34 mouse cellular contexts compared by ENCODE assay signal in the genomic region with DNA sequence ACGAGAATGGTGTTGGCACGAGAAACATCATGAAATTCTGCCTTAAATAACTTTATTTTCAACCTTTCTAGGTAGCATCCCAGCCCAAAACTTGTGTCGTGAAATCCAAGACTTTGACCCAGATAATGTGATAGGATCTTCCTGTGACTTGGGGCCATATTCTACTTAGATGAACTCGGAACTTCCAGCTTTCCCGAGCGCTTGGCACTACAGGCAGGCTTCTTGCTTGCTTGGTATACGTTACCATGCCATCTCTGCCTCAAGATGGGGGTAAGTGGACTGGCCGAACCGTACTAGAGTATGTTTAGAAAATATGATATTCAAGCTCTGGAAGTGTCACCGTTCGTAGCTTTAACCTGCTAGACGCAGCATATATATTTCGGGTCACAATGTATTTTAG. TPM values are rescaled to one million over a fixed set of nuclear protein-coding genes. Genes with fewer than 3 reads are reported as not detected.
"Had no signal": no experiment of that assay in that cellular context is flagged by ENCODE, and none has a peak within 500 bp of the region (broad histone marks: within the 10 kb centered on the region; RNA-seq: fewer than 3 reads in every experiment).

No protein-coding gene starts in this region.

- DNase-seq: left cerebral cortex, postnatal 4 days; liver; liver, embryonic 13.5 days; liver, postnatal 0 days; lung, adult 18-20 months; lung, adult 2 months; lung, embryonic 14.5 days; lung, postnatal 10 days; lung, postnatal 14 days; lung, postnatal 36 days; lung, postnatal 4 days; midbrain, embryonic 14.5 days had no signal

- H3K27ac ChIP-seq: limb, embryonic 10.5 days; limb, embryonic 12.5 days; limb, embryonic 13.5 days; limb, embryonic 15.5 days; liver, embryonic 12.5 days; liver, embryonic 13.5 days; liver, embryonic 14.5 days; liver, embryonic 15.5 days; lung, embryonic 15.5 days; macrophage; midbrain, embryonic 10.5 days; midbrain, embryonic 12.5 days; midbrain, embryonic 13.5 days; midbrain, embryonic 15.5 days; neural tube, embryonic 12.5 days had no signal

- H3K4me2 ChIP-seq: limb, embryonic 12.5 days; limb, embryonic 13.5 days; limb, embryonic 15.5 days; liver, embryonic 11.5 days; liver, embryonic 12.5 days; liver, embryonic 13.5 days; liver, embryonic 15.5 days; lung, embryonic 14.5 days; lung, embryonic 15.5 days; midbrain, embryonic 11.5 days; midbrain, embryonic 12.5 days; midbrain, embryonic 13.5 days; midbrain, embryonic 15.5 days; neural tube, embryonic 12.5 days had no signal

- H3K4me3 ChIP-seq: limb, embryonic 10.5 days; limb, embryonic 12.5 days; limb, embryonic 13.5 days; limb, embryonic 15.5 days; liver, embryonic 12.5 days; liver, embryonic 13.5 days; liver, embryonic 15.5 days; lung, embryonic 15.5 days; megakaryocyte, embryonic 14.5 days; midbrain, embryonic 10.5 days; midbrain, embryonic 12.5 days; midbrain, embryonic 13.5 days; midbrain, embryonic 15.5 days; myocyte; neural tube, embryonic 12.5 days had no signal

- H3K9me3 ChIP-seq: limb, embryonic 10.5 days; limb, embryonic 12.5 days; limb, embryonic 15.5 days; liver, embryonic 12.5 days; liver, embryonic 13.5 days; liver, embryonic 15.5 days; lung, embryonic 15.5 days; midbrain, embryonic 10.5 days; midbrain, embryonic 12.5 days; midbrain, embryonic 13.5 days; midbrain, embryonic 15.5 days; neural tube, embryonic 12.5 days had no signal

- ATAC-seq: liver, embryonic 12.5 days; liver, postnatal 0 days; lung, postnatal 0 days; midbrain, embryonic 13.5 days; midbrain, embryonic 15.5 days; midbrain, embryonic 16.5 days had no signal

- H3K4me1 ChIP-seq: limb, embryonic 10.5 days; limb, embryonic 12.5 days; limb, embryonic 13.5 days; limb, embryonic 15.5 days; liver, embryonic 12.5 days; liver, embryonic 13.5 days; liver, embryonic 15.5 days; lung, embryonic 15.5 days; megakaryocyte, embryonic 14.5 days; midbrain, embryonic 10.5 days; midbrain, embryonic 13.5 days; midbrain, embryonic 15.5 days; neural tube, embryonic 12.5 days had no signal

- H3K36me3 ChIP-seq: limb, embryonic 10.5 days; limb, embryonic 12.5 days; limb, embryonic 13.5 days; limb, embryonic 15.5 days; liver, embryonic 12.5 days; liver, embryonic 13.5 days; liver, embryonic 15.5 days; lung, embryonic 15.5 days; midbrain, embryonic 10.5 days; midbrain, embryonic 15.5 days had no signal

- H3K9ac ChIP-seq: limb, embryonic 12.5 days; limb, embryonic 13.5 days; limb, embryonic 15.5 days; liver, embryonic 12.5 days; liver, embryonic 13.5 days; liver, embryonic 14.5 days; liver, embryonic 15.5 days; liver, postnatal 0 days; lung, embryonic 14.5 days; lung, embryonic 15.5 days; midbrain, embryonic 12.5 days; midbrain, embryonic 13.5 days; midbrain, embryonic 15.5 days; neural tube, embryonic 12.5 days had no signal

- H3K27me3 ChIP-seq: limb, embryonic 12.5 days; limb, embryonic 13.5 days; limb, embryonic 15.5 days; liver, embryonic 12.5 days; liver, embryonic 13.5 days; liver, embryonic 15.5 days; lung, embryonic 15.5 days; megakaryocyte, embryonic 14.5 days; midbrain, embryonic 12.5 days; midbrain, embryonic 13.5 days; midbrain, embryonic 15.5 days; neural tube, embryonic 12.5 days had no signal

RNA-seq across cellular contexts. Expression of a gene that starts 41.8 kb away (rescaled TPM):
- total RNA-seq: megakaryocyte-erythroid progenitor cell, adult 5-6 weeks; monocyte, adult 5-6 weeks had no signal
- polyA plus RNA-seq: macrophage had no signal
